Mouse (Mus musculus) forebrain, postnatal 0 days (tissue): ENCODE results near the gene Dupd1. TPM values are rescaled to one million over a fixed set of nuclear protein-coding genes. Genes with fewer than 3 reads are reported as not detected.
"Not testable (repeated sequence)": the region's sequence is repeated elsewhere in the genome, so short reads cannot be mapped to it uniquely, and the experiment has no call there.

Experiments
- ATAC-seq: fragments of 200-750 bp; cut with Nextera tagmentation; 2 replicates; pipeline ENCODE4 v1.8.0; 2017; ENCODE audit warnings: mild to moderate bottlenecking, moderate library complexity
- DNase-seq: peaks from one replicate; pipeline ENCODE4 v3.0.0-alpha.2; 2015
- H3K27ac ChIP-seq: fragments of 300-500 bp; sonication (generic); 2 replicates; pipeline ENCODE4 v1.5.1; 2014; ENCODE audit warnings: low read depth, mild to moderate bottlenecking, antibody characterized with exemption, low read length, moderate library complexity, mixed read lengths
- H3K27me3 ChIP-seq: fragments of 300-500 bp; sonication (generic); 2 replicates; pipeline ENCODE4 v1.6.1; 2014; ENCODE audit warnings: mild to moderate bottlenecking, low read length, mixed read lengths; ENCODE audit not compliant: insufficient read depth
- H3K36me3 ChIP-seq: fragments of 300-500 bp; sonication (generic); 2 replicates; pipeline ENCODE4 v1.6.1; 2014; ENCODE audit warnings: mild to moderate bottlenecking, moderate library complexity; ENCODE audit not compliant: insufficient read depth
- H3K4me1 ChIP-seq: fragments of 300-500 bp; sonication (generic); 2 replicates; pipeline ENCODE4 v1.6.1; 2014; ENCODE audit warnings: antibody characterized with exemption; ENCODE audit not compliant: insufficient read depth
- H3K4me2 ChIP-seq: fragments of 300-500 bp; sonication (generic); 2 replicates; pipeline ENCODE4 v1.6.1; 2014; ENCODE audit warnings: low read depth, mild to moderate bottlenecking, moderate library complexity
- H3K4me3 ChIP-seq: fragments of 300-500 bp; sonication (generic); 2 replicates; pipeline ENCODE4 v1.5.1; 2014; ENCODE audit warnings: low read depth, low read length, mixed read lengths
- H3K9ac ChIP-seq: fragments of 300-500 bp; sonication (generic); 2 replicates; pipeline ENCODE4 v1.6.1; 2014; ENCODE audit warnings: mild to moderate bottlenecking
- H3K9me3 ChIP-seq: fragments of 300-500 bp; sonication (generic); 2 replicates; pipeline ENCODE4 v1.6.1; 2016; ENCODE audit warnings: low read length
- CTCF ChIP-seq: sonication (generic); IDR thresholded peaks from 2 replicates; pipeline ENCODE4 v1.5.1; 2016; ENCODE audit warnings: antibody characterized with exemption, control low read depth, low read depth
- WGBS: fragments of 180-500 bp; shearing (Covaris S2); extraction: QIAGEN DNeasy Blood & Tissue Kit; methylation state at CpG from one replicate; pipeline ENCODE4 v1.1.7; 2014; 5-methylcytosine and 5-hydroxymethylcytosine counted together
- polyA plus RNA-seq: library from polyadenylated mRNA; unstranded; fragments of >200 nt; fragmentation: Nextera tagmentation; extraction: Ambion mirVana; gene quantifications from 2 replicates; pipeline ENCODE4 v1.2.1, GENCODE M21; 2015
- total RNA-seq: library from RNA; depleted of rRNA; stranded (reverse); fragments of >200 nt; gene quantifications from 2 replicates; pipeline ENCODE4 v1.2.3, GENCODE M21; 2014

The Dupd1 gene
- total and polyA plus RNA-seq, 2 experiments from 2014 or later = 0.24 to 0.35 TPM

- Histone ChIP-seq H3K4me3 (no peak overlapping the region), H3K9ac (no peak overlapping the region), H3K36me3 (peaks cover 13% of the 10 kb centered on the region), H3K4me1 (no peaks in the 10 kb centered on the region), H3K9me3 (no peaks in the 10 kb centered on the region), H3K27me3 (no peaks in the 10 kb centered on the region), H3K4me2 (no peak overlapping the region), H3K27ac (no peak overlapping the region; the same call in 1 of the 2 replicates)
- peak; percentile 39 for TF ChIP-seq CTCF
- no peak for ATAC-seq
- 47% methylated on average over 5 of the region's 5 CpGs for WGBS
- DNase-seq = no peak
These were observed 39.9 kb downstream of the Dupd1 start for GRCm38 (mm10) chr14:21674471-21674870.

DNA sequence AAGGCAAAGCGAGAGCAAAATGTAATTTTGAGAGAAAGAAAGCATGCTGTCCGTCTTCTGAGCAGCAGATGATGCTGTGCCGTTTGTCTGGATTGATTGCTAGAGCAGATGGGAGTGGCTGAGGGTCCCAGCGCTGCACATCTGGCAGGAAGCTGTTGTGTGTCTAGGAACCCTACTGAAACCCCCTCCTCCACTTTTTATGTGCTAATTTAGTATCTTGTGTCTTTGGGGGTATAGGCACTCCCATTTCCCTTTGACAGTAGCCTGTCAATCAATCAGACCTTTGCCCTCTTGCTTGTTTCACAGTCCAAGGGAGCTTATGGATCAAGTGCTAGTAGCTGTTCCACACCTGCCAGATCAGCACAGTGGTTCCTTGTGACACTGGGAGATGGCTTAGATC lies 41.3 kb downstream of the Dupd1 start:
- Histone ChIP-seq H3K27me3 (no peaks in the 10 kb centered on the region), H3K36me3 (peaks cover 27% of the 10 kb centered on the region), H3K4me3 (no peak overlapping the region), H3K4me1 (no peaks in the 10 kb centered on the region), H3K4me2 (no peak overlapping the region), H3K9me3 (no peaks in the 10 kb centered on the region), H3K9ac (no peak overlapping the region), H3K27ac (no peak overlapping the region)
- DNase-seq (no peak), ATAC-seq (no peak)
- WGBS = 71% methylated on average over 4 of the region's 4 CpGs
- no peak for TF ChIP-seq CTCF

DNA sequence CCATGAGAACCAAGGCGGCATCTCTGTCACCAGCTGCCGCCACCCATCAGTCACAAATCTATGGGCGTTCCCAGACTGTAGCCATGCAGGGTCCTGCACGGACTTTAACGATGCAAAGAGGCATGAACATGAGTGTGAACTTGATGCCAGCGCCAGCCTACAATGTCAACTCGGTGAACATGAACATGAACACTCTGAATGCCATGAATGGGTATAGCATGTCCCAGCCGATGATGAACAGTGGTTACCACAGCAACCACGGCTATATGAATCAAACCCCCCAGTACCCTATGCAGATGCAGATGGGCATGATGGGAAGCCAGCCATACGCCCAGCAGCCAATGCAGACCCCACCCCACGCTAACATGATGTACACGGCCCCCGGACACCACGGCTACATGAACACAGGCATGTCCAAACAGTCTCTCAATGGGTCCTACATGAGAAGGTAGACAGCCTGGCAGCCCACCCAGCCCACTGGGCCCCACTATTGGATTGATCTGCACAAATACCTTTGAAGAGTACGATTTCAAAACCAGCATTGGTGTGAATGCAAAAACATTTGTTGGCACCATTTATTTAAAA lies 43.9 kb downstream of the Dupd1 start:
- not testable (repeated sequence) for DNase-seq, H3K4me1 ChIP-seq, H3K27me3 ChIP-seq, H3K4me3 ChIP-seq, H3K4me2 ChIP-seq, H3K9me3 ChIP-seq, H3K9ac ChIP-seq, H3K27ac ChIP-seq
- ATAC-seq = peak; percentile 34
- peaks cover 44% of the 10 kb centered on the region for H3K36me3 ChIP-seq
- 76% methylated on average over 15 of the region's 15 CpGs for WGBS

GRCm38 (mm10) chr14:21669633-21670421 lies 44.5 kb downstream of the Dupd1 start:
- Histone ChIP-seq H3K27me3 (no peaks in the 10 kb centered on the region), H3K4me2 (no peak overlapping the region), H3K9me3 (no peaks in the 10 kb centered on the region), H3K9ac (no peak overlapping the region), H3K4me3 (no peak overlapping the region), H3K27ac (no peak overlapping the region), H3K4me1 (no peaks in the 10 kb centered on the region), H3K36me3 (peaks cover 50% of the 10 kb centered on the region)
- WGBS = 70% methylated on average over 11 of the region's 11 CpGs
- no peak for TF ChIP-seq CTCF
- ATAC-seq (peak; percentile 52), DNase-seq (no peak)

DNA sequence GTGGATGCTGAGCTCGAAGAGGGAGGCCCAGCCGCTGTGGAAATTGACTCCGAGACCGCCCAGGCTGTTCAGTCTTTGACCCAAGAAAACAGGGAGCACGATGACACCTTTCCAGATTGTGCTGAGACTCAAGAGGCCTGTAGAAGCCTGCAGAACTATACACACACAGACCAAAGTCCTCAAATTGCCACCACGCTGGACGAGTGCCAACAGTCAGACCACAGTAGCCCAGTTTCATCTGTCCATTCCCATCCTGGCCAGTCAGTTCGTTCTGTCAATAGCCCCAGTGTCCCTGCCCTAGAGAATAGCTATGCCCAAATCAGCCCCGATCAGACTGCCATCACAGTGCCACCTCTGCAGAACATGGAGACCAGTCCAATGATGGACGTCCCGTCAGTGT lies 45.2 kb downstream of the Dupd1 start:
- H3K4me3 ChIP-seq = no peak overlapping the region
- WGBS = 89% methylated on average over 11 of the region's 11 CpGs
- no peak for ATAC-seq
- no peak for TF ChIP-seq CTCF
- no peak overlapping the region for H3K27ac ChIP-seq
- H3K9me3 ChIP-seq = no peaks in the 10 kb centered on the region
- H3K27me3 ChIP-seq = no peaks in the 10 kb centered on the region
- H3K4me2 ChIP-seq = no peak overlapping the region
- no peak for DNase-seq
- no peak overlapping the region for H3K9ac ChIP-seq
- H3K4me1 ChIP-seq = no peaks in the 10 kb centered on the region
- H3K36me3 ChIP-seq = peaks cover 56% of the 10 kb centered on the region

- 0 out of 2 replicates have a peak, but pooled peaks cover 6% of the 10 kb centered on the region for H3K4me1 ChIP-seq
- DNase-seq (no peak), ATAC-seq (no peak)
- H3K27ac ChIP-seq = no peak overlapping the region
- H3K4me2 ChIP-seq = no peak overlapping the region
- H3K36me3 ChIP-seq = peaks cover 60% of the 10 kb centered on the region
- H3K9me3 ChIP-seq = no peaks in the 10 kb centered on the region
- no peaks in the 10 kb centered on the region for H3K27me3 ChIP-seq
- 78% methylated on average over 8 of the region's 8 CpGs for WGBS
- peak; percentile 45 for TF ChIP-seq CTCF
- H3K9ac ChIP-seq = no peak overlapping the region
- H3K4me3 ChIP-seq = no peak overlapping the region
These were observed 51.8 kb downstream of the Dupd1 start for GRCm38 (mm10) chr14:21662465-21663142.

DNA sequence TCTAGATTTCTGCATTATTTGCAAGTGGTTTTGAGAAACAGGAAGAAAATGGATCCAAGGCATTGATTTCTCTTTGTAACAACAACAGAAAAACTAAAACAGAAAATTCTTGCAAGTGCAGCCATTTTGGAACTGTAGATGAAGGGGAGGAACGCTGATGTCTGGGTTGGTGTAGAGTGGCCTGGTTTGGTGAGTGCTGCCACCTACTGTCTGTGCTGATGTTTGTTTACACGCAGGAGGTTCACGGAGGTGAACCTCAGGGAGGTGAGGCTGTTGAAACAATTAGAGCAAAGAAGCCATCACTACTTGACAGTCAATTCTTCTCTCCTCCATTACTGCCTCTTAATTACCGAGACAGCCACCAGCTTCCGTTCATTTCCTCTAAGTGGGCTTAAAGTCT lies 54.7 kb downstream of the Dupd1 start:
- Histone ChIP-seq H3K27me3 (no peaks in the 10 kb centered on the region), H3K4me1 (peaks cover 6% of the 10 kb centered on the region; the same call in 1 of the 2 replicates), H3K36me3 (peaks cover 39% of the 10 kb centered on the region), H3K9ac (no peak overlapping the region), H3K9me3 (no peaks in the 10 kb centered on the region), H3K27ac (peak overlapping the region; percentile 2; the same call in 1 of the 2 replicates), H3K4me2 (peak overlapping the region; percentile 1; the same call in 1 of the 2 replicates), H3K4me3 (no peak overlapping the region)
- peak; percentile 86 for TF ChIP-seq CTCF
- WGBS = 9% methylated on average over 5 of the region's 5 CpGs
- ATAC-seq (peak; percentile 91), DNase-seq (peak; percentile 82)
